Mouse (Mus musculus): ENCODE measurements at regions not wholly inside any gene's neighbourhood (a gene's known extent, or its start where the extent isn't known, plus 50 kb on each side); places are given as distances from the start of the nearest gene placed in this dataset.

DNA sequence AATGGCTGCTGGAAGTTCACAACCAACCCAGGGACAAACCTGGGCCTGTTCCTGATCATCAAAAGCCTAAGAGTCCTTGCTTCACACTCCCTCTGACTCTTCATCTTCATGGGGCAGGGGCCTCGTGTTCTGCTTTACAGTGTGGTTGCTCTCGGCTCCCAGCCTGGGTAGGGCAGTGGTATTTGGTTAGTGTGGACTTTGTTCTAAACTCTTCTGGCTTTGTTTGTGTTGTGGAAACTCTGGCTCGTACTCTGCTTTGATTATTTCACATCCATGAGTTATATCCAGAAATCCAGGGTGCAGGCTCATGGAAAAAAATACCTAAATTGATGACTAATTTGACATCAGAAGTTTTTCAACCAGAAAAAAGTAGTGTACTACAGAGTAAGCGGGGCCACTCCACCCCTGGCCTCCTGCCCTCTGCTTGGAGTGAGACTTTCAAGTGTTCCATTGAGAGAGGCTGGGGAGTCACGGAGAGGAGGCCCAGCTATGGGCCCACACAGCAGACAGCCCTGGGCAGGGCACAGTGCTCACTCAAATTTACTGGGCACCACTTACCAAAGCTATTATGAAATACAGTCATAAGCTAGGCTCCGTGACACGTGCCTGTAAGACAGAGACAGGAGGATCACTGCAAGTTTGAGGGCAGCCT, 325.4 kb upstream of the Ddhd1 start:
- H3K27me3 ChIP-seq (ENCODE audit: control insufficient read depth, insufficient read depth, low read length) = no peaks in the 10 kb centered on the region
- no peaks in the 10 kb centered on the region for H3K9me3 ChIP-seq (ENCODE audit: control insufficient read depth, low read length)
- H3K4me2 ChIP-seq (replicated peaks; ENCODE audit: low read depth, low read length) = no peak overlapping the region
- H3K4me1 ChIP-seq (replicated peaks; ENCODE audit: control insufficient read depth, insufficient read depth, low read length) = no peaks in the 10 kb centered on the region
- no peak for DNase-seq (ENCODE audit: low spot score)
- ATAC-seq (ENCODE audit: low FRiP score) = no peak
- no peak overlapping the region for H3K4me3 ChIP-seq (ENCODE audit: low read depth, low read length)
- H3K27ac ChIP-seq (ENCODE audit: low read depth, low read length) = no peak overlapping the region
- no peaks in the 10 kb centered on the region for H3K36me3 ChIP-seq (ENCODE audit: control insufficient read depth, insufficient read depth, low read length)
- no peak overlapping the region for H3K9ac ChIP-seq (ENCODE audit: low read depth, low read length)
- 87% methylated on average over 7 of the region's 7 CpGs for WGBS

DNA sequence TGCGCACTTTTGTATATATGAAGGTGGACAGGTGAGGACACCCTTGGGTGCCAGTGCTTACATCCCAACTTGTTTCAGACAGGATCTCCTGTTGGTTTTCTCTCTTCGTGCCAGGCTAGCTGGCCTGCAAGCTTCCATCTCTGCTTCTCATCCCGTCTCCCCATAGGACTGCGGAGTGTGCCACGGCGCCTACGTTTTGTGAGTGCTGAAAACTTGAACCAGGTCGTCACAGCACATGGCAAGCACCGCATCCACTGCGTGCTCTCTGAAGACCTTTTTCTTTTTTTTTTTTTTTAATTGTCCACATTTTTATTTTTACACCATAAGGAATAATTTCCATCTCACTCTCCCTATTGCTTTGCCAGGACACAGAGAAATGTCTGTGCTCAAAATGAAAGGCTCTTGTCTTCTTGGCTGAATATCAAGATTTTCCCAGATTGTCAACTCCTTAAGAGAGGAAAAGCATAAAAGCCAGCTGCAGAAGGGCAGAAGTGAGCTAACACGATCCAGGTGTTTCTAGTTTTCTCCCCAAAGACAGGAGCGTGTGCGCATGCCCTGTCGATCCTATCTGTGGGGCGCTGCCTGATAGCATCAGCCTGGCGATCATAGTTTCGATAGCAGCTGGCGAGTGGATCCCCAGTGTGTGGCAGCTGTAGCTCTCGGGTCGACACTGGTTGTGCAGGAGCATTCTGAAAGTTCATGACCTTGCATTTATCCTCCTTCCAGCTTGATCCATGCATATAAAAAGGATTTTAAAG, 326.4 kb upstream of the Ddhd1 start:
- Histone ChIP-seq H3K9ac (ENCODE audit: low read depth, low read length) (no peak overlapping the region), H3K36me3 (ENCODE audit: control insufficient read depth, insufficient read depth, low read length) (no peaks in the 10 kb centered on the region), H3K4me3 (ENCODE audit: low read depth, low read length) (no peak overlapping the region), H3K9me3 (ENCODE audit: control insufficient read depth, low read length) (no peaks in the 10 kb centered on the region), H3K4me1 (replicated peaks; ENCODE audit: control insufficient read depth, insufficient read depth, low read length) (no peaks in the 10 kb centered on the region), H3K27ac (ENCODE audit: low read depth, low read length) (no peak overlapping the region), H3K27me3 (ENCODE audit: control insufficient read depth, insufficient read depth, low read length) (no peaks in the 10 kb centered on the region), H3K4me2 (replicated peaks; ENCODE audit: low read depth, low read length) (no peak overlapping the region)
- DNase-seq (ENCODE audit: low spot score) (no peak), ATAC-seq (ENCODE audit: low FRiP score) (no peak)
- 73% methylated on average over 20 of the region's 20 CpGs for WGBS

DNA sequence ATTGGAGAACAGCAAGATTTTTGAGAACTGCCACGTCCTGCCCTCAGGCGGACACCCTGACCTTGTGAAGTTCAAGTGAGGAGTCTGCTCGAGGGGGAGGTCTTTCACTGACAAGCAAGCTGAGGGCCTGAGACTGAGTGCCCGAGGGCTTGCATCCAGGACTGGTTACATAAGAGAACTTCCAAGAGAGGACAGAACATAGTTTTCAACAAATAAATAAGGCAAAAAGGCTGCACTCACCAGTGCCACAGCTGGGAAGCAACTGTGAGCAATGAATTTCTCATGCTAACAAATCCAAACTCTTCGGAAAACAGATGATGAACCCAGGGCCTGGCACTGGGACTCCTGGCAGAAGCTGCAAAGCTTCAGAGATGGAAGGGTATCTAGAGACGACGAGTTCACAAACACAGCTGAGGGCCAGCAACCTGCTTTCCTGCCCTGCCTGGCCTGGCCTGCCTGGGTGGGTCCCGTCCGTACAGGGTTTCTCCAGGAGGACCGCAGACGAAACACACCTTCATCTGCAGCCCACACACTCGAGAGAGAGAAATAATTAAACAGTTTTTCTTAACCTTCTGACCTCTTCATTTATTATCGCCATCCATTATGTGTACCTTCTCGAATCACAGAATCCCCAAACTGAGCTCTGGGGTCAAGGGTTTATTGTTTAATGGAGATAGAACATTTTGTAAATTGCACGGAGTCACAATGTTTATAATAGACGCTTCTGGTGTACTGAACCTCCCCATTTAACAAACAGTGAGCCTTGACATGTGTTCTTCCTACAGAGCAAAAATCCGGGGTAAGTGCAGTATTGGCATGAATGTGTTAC, 334.3 kb upstream of the Ddhd1 start:
- H3K4me3 ChIP-seq (ENCODE audit: low read depth, low read length) = no peak overlapping the region
- H3K9ac ChIP-seq (ENCODE audit: low read depth, low read length) = no peak overlapping the region
- no peak overlapping the region for H3K4me2 ChIP-seq (replicated peaks; ENCODE audit: low read depth, low read length)
- no peak for ATAC-seq (ENCODE audit: low FRiP score)
- no peaks in the 10 kb centered on the region for H3K4me1 ChIP-seq (replicated peaks; ENCODE audit: control insufficient read depth, insufficient read depth, low read length)
- WGBS = 70% methylated on average over 17 of the region's 17 CpGs
- no peaks in the 10 kb centered on the region for H3K9me3 ChIP-seq (ENCODE audit: control insufficient read depth, low read length)
- no peak for DNase-seq (ENCODE audit: low spot score)
- no peaks in the 10 kb centered on the region for H3K36me3 ChIP-seq (ENCODE audit: control insufficient read depth, insufficient read depth, low read length)
- no peaks in the 10 kb centered on the region for H3K27me3 ChIP-seq (ENCODE audit: control insufficient read depth, insufficient read depth, low read length)
- H3K27ac ChIP-seq (ENCODE audit: low read depth, low read length) = no peak overlapping the region

DNA sequence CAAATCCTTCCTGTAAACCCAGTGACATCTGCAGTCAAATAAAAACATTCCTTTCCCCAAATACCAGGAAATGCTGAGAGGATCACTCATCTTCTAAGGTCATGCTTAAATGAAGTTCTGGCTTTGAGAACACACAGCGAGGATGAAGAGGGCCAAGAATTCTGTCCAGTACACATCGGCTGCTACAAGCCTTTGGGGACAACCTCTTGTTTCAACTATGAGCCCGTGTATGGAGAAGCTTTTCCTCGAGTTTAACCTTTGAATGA, 334.9 kb upstream of the Ddhd1 start:
- Histone ChIP-seq H3K4me1 (replicated peaks; ENCODE audit: control insufficient read depth, insufficient read depth, low read length) (no peaks in the 10 kb centered on the region), H3K4me3 (ENCODE audit: low read depth, low read length) (no peak overlapping the region), H3K36me3 (ENCODE audit: control insufficient read depth, insufficient read depth, low read length) (no peaks in the 10 kb centered on the region), H3K27ac (ENCODE audit: low read depth, low read length) (no peak overlapping the region), H3K4me2 (replicated peaks; ENCODE audit: low read depth, low read length) (no peak overlapping the region), H3K9ac (ENCODE audit: low read depth, low read length) (no peak overlapping the region), H3K9me3 (ENCODE audit: control insufficient read depth, low read length) (no peaks in the 10 kb centered on the region), H3K27me3 (ENCODE audit: control insufficient read depth, insufficient read depth, low read length) (no peaks in the 10 kb centered on the region)
- DNase-seq (ENCODE audit: low spot score) (no peak), ATAC-seq (ENCODE audit: low FRiP score) (no peak)
- WGBS = 65% methylated on average over 4 of the region's 4 CpGs

DNA sequence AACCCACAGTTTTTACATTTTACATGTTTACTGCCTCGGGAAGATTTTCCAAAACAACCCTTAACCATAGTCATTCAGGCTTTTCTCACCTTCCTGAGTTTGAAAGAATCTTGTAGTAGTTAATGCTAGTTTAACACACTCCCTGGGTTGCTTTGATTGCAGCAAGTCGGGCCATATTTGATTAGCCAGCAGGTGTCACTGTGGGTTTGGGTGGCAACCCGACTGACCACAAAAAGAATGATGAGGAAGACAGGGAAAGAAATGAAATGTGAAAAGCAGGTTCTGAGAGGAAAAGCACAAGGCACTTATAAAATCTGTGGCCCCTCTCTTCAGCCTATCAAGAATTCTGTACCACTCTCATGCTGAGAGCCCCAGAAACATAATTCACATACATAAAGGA, 335.7 kb upstream of the Ddhd1 start:
- DNase-seq (ENCODE audit: low spot score) (peak; percentile 72), ATAC-seq (ENCODE audit: low FRiP score) (no peak)
- Histone ChIP-seq H3K9me3 (ENCODE audit: control insufficient read depth, low read length) (no peaks in the 10 kb centered on the region), H3K36me3 (ENCODE audit: control insufficient read depth, insufficient read depth, low read length) (no peaks in the 10 kb centered on the region), H3K9ac (ENCODE audit: low read depth, low read length) (no peak overlapping the region), H3K4me2 (replicated peaks; ENCODE audit: low read depth, low read length) (no peak overlapping the region), H3K4me1 (replicated peaks; ENCODE audit: control insufficient read depth, insufficient read depth, low read length) (no peaks in the 10 kb centered on the region), H3K27me3 (ENCODE audit: control insufficient read depth, insufficient read depth, low read length) (no peaks in the 10 kb centered on the region), H3K4me3 (ENCODE audit: low read depth, low read length) (no peak overlapping the region), H3K27ac (ENCODE audit: low read depth, low read length) (no peak overlapping the region)
- 11% methylated on average over 3 of the region's 3 CpGs for WGBS

DNA sequence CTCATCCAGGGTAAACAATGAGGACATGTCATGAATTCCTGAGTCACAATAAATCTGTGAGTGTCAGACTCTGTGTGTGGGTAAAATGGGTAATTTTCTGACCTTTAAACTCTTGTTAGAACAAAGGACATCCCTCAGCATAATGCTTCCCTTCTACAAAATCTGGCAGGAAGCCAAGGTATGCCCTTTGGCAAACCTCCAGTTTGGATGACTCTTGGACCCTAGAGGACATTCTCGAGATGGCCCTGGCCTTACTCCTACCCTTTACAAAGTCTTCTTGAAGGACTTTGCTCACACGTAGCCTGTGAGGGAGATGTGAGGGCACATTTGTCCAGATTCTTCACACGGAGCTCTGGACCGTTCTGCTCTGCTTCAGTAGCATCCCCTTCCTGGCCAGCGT, 338.8 kb upstream of the Ddhd1 start:
- Histone ChIP-seq H3K9ac (ENCODE audit: low read depth, low read length) (no peak overlapping the region), H3K4me3 (ENCODE audit: low read depth, low read length) (no peak overlapping the region), H3K4me2 (replicated peaks; ENCODE audit: low read depth, low read length) (no peak overlapping the region), H3K27ac (ENCODE audit: low read depth, low read length) (no peak overlapping the region), H3K36me3 (ENCODE audit: control insufficient read depth, insufficient read depth, low read length) (no peaks in the 10 kb centered on the region), H3K9me3 (ENCODE audit: control insufficient read depth, low read length) (no peaks in the 10 kb centered on the region), H3K4me1 (replicated peaks; ENCODE audit: control insufficient read depth, insufficient read depth, low read length) (no peaks in the 10 kb centered on the region), H3K27me3 (ENCODE audit: control insufficient read depth, insufficient read depth, low read length) (no peaks in the 10 kb centered on the region)
- 65% methylated on average over 5 of the region's 5 CpGs for WGBS
- DNase-seq (ENCODE audit: low spot score) (peak; percentile 37), ATAC-seq (ENCODE audit: low FRiP score) (no peak)

DNA sequence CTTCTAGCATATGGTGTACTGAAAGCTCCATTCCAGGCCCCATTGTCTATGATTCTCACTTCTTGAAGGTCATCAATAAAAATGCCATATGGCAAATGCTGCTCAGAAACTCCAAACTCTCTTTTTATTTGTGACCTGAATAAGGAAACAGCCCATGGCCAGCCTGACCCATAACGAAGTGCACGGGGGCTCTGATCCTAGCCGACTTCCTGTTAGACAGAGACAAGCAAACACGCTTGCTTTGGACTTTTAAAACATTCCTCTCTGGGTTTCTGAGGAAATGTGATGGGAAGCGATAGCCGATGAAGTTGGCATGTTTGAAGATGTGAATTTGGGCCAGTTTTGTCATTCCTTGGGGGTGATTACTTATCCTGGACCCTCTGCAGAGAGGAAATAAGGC, 346.1 kb upstream of the Ddhd1 start:
- no peaks in the 10 kb centered on the region for H3K9me3 ChIP-seq (ENCODE audit: control insufficient read depth, low read length)
- H3K27ac ChIP-seq (ENCODE audit: low read depth, low read length) = no peak overlapping the region
- no peak overlapping the region for H3K4me3 ChIP-seq (ENCODE audit: low read depth, low read length)
- DNase-seq (ENCODE audit: low spot score) (no peak), ATAC-seq (ENCODE audit: low FRiP score) (no peak)
- H3K4me2 ChIP-seq (replicated peaks; ENCODE audit: low read depth, low read length) = no peak overlapping the region
- no peak overlapping the region for H3K9ac ChIP-seq (ENCODE audit: low read depth, low read length)
- no peaks in the 10 kb centered on the region for H3K4me1 ChIP-seq (replicated peaks; ENCODE audit: control insufficient read depth, insufficient read depth, low read length)
- no peaks in the 10 kb centered on the region for H3K36me3 ChIP-seq (ENCODE audit: control insufficient read depth, insufficient read depth, low read length)
- WGBS = 82% methylated on average over 6 of the region's 6 CpGs
- H3K27me3 ChIP-seq (ENCODE audit: control insufficient read depth, insufficient read depth, low read length) = no peaks in the 10 kb centered on the region

DNA sequence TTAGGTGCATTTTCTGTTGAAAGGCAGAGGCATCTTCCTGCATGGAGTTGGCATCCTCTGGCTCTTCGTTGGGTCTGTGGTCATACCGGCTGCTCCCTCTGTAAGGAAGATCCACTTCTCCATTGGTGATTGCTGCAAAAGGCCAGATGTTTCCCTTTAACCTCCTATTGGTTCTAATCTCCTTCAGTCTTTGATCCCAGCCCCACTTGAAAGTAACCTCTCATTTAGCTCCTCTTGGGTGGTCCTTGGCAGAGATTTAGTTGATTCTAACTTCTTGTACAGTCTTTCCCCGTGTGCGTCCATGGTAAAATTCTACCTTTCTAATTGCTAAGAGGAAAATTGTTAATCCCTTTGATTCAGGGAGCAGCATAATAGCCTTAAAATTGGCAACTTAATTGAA, 347.4 kb upstream of the Ddhd1 start:
- no peaks in the 10 kb centered on the region for H3K9me3 ChIP-seq (ENCODE audit: control insufficient read depth, low read length)
- DNase-seq (ENCODE audit: low spot score) = no peak
- no peak overlapping the region for H3K9ac ChIP-seq (ENCODE audit: low read depth, low read length)
- no peak for ATAC-seq (ENCODE audit: low FRiP score)
- no peaks in the 10 kb centered on the region for H3K27me3 ChIP-seq (ENCODE audit: control insufficient read depth, insufficient read depth, low read length)
- H3K36me3 ChIP-seq (ENCODE audit: control insufficient read depth, insufficient read depth, low read length) = no peaks in the 10 kb centered on the region
- WGBS = 56% methylated on average over 4 of the region's 4 CpGs
- no peaks in the 10 kb centered on the region for H3K4me1 ChIP-seq (replicated peaks; ENCODE audit: control insufficient read depth, insufficient read depth, low read length)
- no peak overlapping the region for H3K4me2 ChIP-seq (replicated peaks; ENCODE audit: low read depth, low read length)
- no peak overlapping the region for H3K4me3 ChIP-seq (ENCODE audit: low read depth, low read length)
- no peak overlapping the region for H3K27ac ChIP-seq (ENCODE audit: low read depth, low read length)

DNA sequence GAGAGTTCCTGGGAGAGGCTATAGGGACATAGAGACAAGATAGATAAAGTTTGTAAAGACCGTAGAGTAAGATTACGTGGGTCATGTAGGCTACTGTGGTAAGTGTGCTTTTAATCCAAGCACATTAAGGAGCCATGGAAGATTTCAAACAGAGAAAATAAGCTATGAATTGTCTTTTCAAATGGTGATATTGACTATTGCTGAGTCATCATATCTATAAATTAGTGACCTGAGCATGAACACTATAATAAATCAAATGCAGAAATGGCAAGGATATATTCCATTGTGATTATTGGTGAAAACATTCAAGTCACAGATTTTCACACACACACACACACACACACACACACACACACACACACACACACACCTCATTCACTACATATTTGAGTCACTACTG, 355.3 kb upstream of the Ddhd1 start:
- no peaks in the 10 kb centered on the region for H3K27me3 ChIP-seq (ENCODE audit: control insufficient read depth, insufficient read depth, low read length)
- no peaks in the 10 kb centered on the region for H3K4me1 ChIP-seq (replicated peaks; ENCODE audit: control insufficient read depth, insufficient read depth, low read length)
- no peaks in the 10 kb centered on the region for H3K36me3 ChIP-seq (ENCODE audit: control insufficient read depth, insufficient read depth, low read length)
- H3K4me2 ChIP-seq (replicated peaks; ENCODE audit: low read depth, low read length) = no peak overlapping the region
- H3K9me3 ChIP-seq (ENCODE audit: control insufficient read depth, low read length) = no peaks in the 10 kb centered on the region
- DNase-seq (ENCODE audit: low spot score) (no peak), ATAC-seq (ENCODE audit: low FRiP score) (no peak)
- no peak overlapping the region for H3K4me3 ChIP-seq (ENCODE audit: low read depth, low read length)
- 96% methylated on average over 2 of the region's 2 CpGs for WGBS
- no peak overlapping the region for H3K27ac ChIP-seq (ENCODE audit: low read depth, low read length)
- no peak overlapping the region for H3K9ac ChIP-seq (ENCODE audit: low read depth, low read length)
